Comparison of ENCODE assay signal across 20 mouse cellular contexts in genomic region chr16:43623315-43624000, GRCm38 (mm10). TPM values are rescaled to one million over a fixed set of nuclear protein-coding genes. Genes with fewer than 3 reads are reported as not detected.
DNase-seq lines count a peak whose midpoint lies in the region; ATAC-seq lines count a peak whose summit lies in the region.
"Had no signal": no experiment of that assay in that cellular context is flagged by ENCODE, and none has a peak within 500 bp of the region (broad histone marks: within the 10 kb centered on the region; RNA-seq: fewer than 3 reads in every experiment).

No protein-coding gene starts in this region.

- H3K9me3 ChIP-seq in neural tube, embryonic 13.5 days = no peaks in the 10 kb centered on the region
- no peaks in the 10 kb centered on the region for H3K9me3 ChIP-seq in forebrain, embryonic 14.5 days (replicated peaks; ENCODE audit: control insufficient read depth, low read length)
- no peaks in the 10 kb centered on the region for H3K9me3 ChIP-seq in midbrain, embryonic 11.5 days (ENCODE audit: control insufficient read depth, low read length)
- H3K9me3 ChIP-seq: heart, embryonic 15.5 days; intestine, embryonic 15.5 days had no signal

- no peaks in the 10 kb centered on the region for H3K27me3 ChIP-seq in neural tube, embryonic 13.5 days
- no peaks in the 10 kb centered on the region for H3K27me3 ChIP-seq in forebrain, embryonic 14.5 days (replicated peaks; ENCODE audit: control insufficient read depth, insufficient read depth, low read length)
- no peaks in the 10 kb centered on the region for H3K27me3 ChIP-seq in midbrain, embryonic 11.5 days (ENCODE audit: control insufficient read depth, insufficient read depth, low read length)
- H3K27me3 ChIP-seq: heart, embryonic 15.5 days; intestine, embryonic 15.5 days had no signal

- ATAC-seq in neural tube, embryonic 13.5 days (ENCODE audit: low read depth) = peak; percentile 56
- peak; percentile 86 for ATAC-seq in forebrain, embryonic 14.5 days
- peak; percentile 67 for ATAC-seq in midbrain, embryonic 11.5 days (ENCODE audit: low FRiP score)
- ATAC-seq in megakaryocyte, adult 5-6 weeks (ENCODE audit: poor library complexity, severe bottlenecking) = no peak
- ATAC-seq: intestine, embryonic 15.5 days had no signal

- DNase-seq in neural tube, embryonic 10.5 days (ENCODE audit: extremely low spot score, low spot score) = no peak
- DNase-seq in forebrain, embryonic 14.5 days (ENCODE audit: low spot score) = peak; percentile 85
- no peak for DNase-seq in midbrain, embryonic 11.5 days (ENCODE audit: low spot score, missing footprints)
- no peak for DNase-seq in urinary bladder, postnatal 36 days (ENCODE audit: low spot score in 2 of 2)
- DNase-seq in spleen, postnatal 36 days (ENCODE audit: low spot score in 2 of 2) = no peak
- DNase-seq: cerebellum, postnatal 25 days; kidney, postnatal 36 days; liver; lung, embryonic 14.5 days; thymus, postnatal 36 days had no signal

- peaks cover 30% of the 10 kb centered on the region for H3K4me1 ChIP-seq in neural tube, embryonic 13.5 days (replicated peaks)
- H3K4me1 ChIP-seq in forebrain, embryonic 14.5 days (ENCODE audit: control insufficient read depth, insufficient read depth, low read length) = peaks cover 23% of the 10 kb centered on the region
- peaks cover 19% of the 10 kb centered on the region for H3K4me1 ChIP-seq in midbrain, embryonic 11.5 days (ENCODE audit: control insufficient read depth, insufficient read depth, low read length)
- H3K4me1 ChIP-seq: intestine, embryonic 15.5 days had no signal

- WGBS in neural tube, embryonic 13.5 days = 51% methylated on average over 5 of the region's 5 CpGs
- 14% methylated on average over 5 of the region's 5 CpGs for WGBS in forebrain, embryonic 14.5 days
- 47% methylated on average over 5 of the region's 5 CpGs for WGBS in midbrain, embryonic 11.5 days

- no peak overlapping the region for H3K9ac ChIP-seq in neural tube, embryonic 13.5 days
- no peak overlapping the region for H3K9ac ChIP-seq in forebrain, embryonic 14.5 days (ENCODE audit: low read length)
- H3K9ac ChIP-seq in midbrain, embryonic 11.5 days (ENCODE audit: low read length) = no peak overlapping the region
- H3K9ac ChIP-seq: heart, embryonic 15.5 days; intestine, embryonic 15.5 days; lung, embryonic 14.5 days had no signal

- H3K4me3 ChIP-seq in neural tube, embryonic 13.5 days = no peak overlapping the region
- no peak overlapping the region for H3K4me3 ChIP-seq in forebrain, embryonic 14.5 days (ENCODE audit: low read depth, low read length)
- H3K4me3 ChIP-seq in midbrain, embryonic 11.5 days (ENCODE audit: low read depth, low read length) = no peak overlapping the region
- H3K4me3 ChIP-seq: erythroblast, embryonic 14.5 days; heart, embryonic 15.5 days; intestine, embryonic 15.5 days; left cerebral cortex, adult 2 months had no signal

- peaks cover 36% of the 10 kb centered on the region for H3K36me3 ChIP-seq in neural tube, embryonic 13.5 days
- H3K36me3 ChIP-seq in forebrain, embryonic 14.5 days (ENCODE audit: control insufficient read depth, insufficient read depth, low read length) = peaks cover 32% of the 10 kb centered on the region
- 0 out of 2 replicates have a peak, but pooled peaks cover under 1% of the 10 kb centered on the region for H3K36me3 ChIP-seq in midbrain, embryonic 11.5 days (ENCODE audit: control insufficient read depth, insufficient read depth, low read length)
- H3K36me3 ChIP-seq: intestine, embryonic 15.5 days had no signal

- peak overlapping the region; percentile 59 for H3K27ac ChIP-seq in neural tube, embryonic 13.5 days (replicated peaks)
- H3K27ac ChIP-seq in forebrain, embryonic 14.5 days (ENCODE audit: low read depth, low read length) = peak overlapping the region; percentile 84
- peak overlapping the region; percentile 3; the same call in 1 of the 2 replicates for H3K27ac ChIP-seq in midbrain, embryonic 11.5 days (ENCODE audit: low read depth, low read length)
- H3K27ac ChIP-seq: heart, embryonic 15.5 days; intestine, embryonic 15.5 days; left cerebral cortex, adult 2 months had no signal

- no peak overlapping the region for H3K4me2 ChIP-seq in neural tube, embryonic 13.5 days
- no peak overlapping the region for H3K4me2 ChIP-seq in forebrain, embryonic 14.5 days (ENCODE audit: low read length)
- H3K4me2 ChIP-seq in midbrain, embryonic 11.5 days = no peak overlapping the region
- H3K4me2 ChIP-seq: heart, embryonic 15.5 days; intestine, embryonic 15.5 days; lung, embryonic 14.5 days had no signal

RNA-seq across cellular contexts. Expression of gene Tigit, which starts 40.5 kb away (rescaled TPM):
- not detected in 2 replicates for polyA plus RNA-seq in neural tube, embryonic 13.5 days (2015; fragmentation: Nextera tagmentation; extraction: Ambion mirVana)
- polyA plus RNA-seq in forebrain, embryonic 14.5 days (2014; fragmentation: Nextera tagmentation; extraction: Ambion mirVana) = not detected in 2 replicates
- not detected in 2 replicates for polyA plus RNA-seq in midbrain, embryonic 11.5 days (2014; fragmentation: Nextera tagmentation; extraction: Ambion mirVana)
- total RNA-seq in megakaryocyte, adult 5-6 weeks (2015) = 0.40 TPM in 1 of 2 replicates, not detected in the other
- not detected in 2 replicates for total RNA-seq in megakaryocyte, adult 5-6 weeks (2017)
- total RNA-seq: gastrocnemius, postnatal 4 days; left cerebral cortex, adult 2 months; megakaryocyte-erythroid progenitor cell, adult 5-6 weeks; neutrophil, adult 5-6 weeks had no signal
- polyA plus RNA-seq: erythroblast, embryonic 14.5 days; heart, embryonic 15.5 days; intestine, embryonic 15.5 days; lung, embryonic 14.5 days; stomach, embryonic 14.5 days had no signal

Comparison
In these comparisons a context has a peak if more than half of its experiments do, and no peak if none do; other contexts are left out.
1. H3K27ac ChIP-seq: peak in every context shown above with its lines; median percentile 84 in forebrain, embryonic 14.5 days; 59 in neural tube, embryonic 13.5 days; 3 in midbrain, embryonic 11.5 days.